Mouse (Mus musculus) spleen, postnatal 10 days (tissue): Measurements from ENCODE around the gene Ell.
"Not testable (repeated sequence)": the region's sequence is repeated elsewhere in the genome, so short reads cannot be mapped to it uniquely, and the experiment has no call there.

Experiments
- DNase-seq, 2 experiments: peaks; one replicate each; pipeline ENCODE4 v3.0.0; 2021 to 2022; ENCODE audit warnings: low spot score in 2 of 2

Gene Ell

DNA sequence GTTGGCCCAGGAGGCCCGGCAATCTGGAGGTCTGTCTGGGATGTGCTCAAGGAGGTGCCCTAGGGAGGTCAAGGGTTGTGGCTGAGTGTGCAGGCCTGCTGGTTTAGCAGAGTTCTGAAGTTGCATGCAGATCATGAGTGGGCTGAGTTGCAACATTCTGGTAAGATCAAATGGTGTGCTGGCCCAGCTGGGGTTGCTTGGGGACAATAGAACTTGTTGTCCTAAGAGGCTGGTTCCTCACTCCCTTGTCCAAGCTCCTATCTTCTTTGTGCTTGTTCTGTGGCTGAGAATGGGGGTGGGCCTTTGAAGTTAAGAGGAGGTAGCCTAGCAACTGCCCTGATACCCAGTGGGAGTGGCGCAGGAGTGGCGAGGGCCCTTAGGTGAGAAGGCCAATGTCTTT is 23.5 kb downstream of the Ell start:
- DNase-seq, result no peak

DNA sequence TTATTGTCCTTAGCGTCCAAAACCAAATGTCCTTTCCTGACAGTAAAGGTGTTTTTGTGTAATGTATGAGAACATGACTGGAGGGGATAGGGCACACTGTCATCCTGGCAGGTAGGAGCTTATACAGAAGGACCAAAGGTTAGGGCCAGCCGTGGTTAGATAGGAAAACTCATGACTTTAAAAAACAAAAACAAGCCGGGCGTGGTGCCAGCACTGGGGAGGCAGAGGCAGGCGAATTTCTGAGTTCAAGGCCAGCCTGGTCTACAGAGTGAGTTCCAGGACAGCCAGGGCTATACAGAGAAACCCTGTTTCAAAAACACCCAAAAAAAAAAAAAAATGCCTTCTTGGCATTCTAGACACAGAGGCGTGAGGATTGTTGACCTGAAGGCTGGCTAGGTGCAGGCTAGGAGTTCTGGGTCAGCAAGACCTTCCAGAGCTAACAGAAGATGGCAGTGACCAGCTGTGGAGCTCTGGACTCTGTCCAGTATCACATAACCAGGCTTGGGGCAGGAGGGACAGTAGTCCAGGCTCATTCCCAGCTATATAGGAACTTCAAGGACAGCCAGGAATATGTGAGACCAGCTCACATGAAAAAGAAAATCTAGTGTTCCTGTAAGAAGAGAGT is 24.6 kb downstream of the Ell start:
- no peak for DNase-seq

DNA sequence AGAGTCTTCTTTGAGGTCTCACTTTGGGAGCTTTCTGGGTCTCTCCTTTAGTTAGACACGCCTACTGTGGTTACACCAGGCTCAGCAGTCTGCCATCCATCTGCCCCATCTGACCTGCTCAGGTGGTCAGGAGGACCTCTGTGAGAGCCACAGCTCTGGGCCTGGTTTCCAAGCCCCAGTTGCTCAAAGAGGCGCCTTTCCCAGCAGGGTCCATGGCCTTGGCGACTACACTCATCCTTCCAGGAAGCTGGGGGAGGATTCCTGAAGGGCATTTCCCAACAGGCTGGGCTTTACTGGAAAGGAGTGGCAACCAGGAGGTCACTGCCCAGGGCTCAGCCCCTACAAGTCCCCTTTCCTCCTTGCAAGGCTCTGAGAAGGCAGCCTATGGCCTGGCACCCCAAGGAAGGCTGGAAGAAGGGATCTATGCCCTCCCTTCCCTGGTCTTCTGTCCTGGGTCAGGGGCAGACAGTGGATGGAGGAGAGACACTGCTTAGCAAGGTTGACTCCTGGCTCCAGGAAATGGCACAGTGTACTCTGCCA is 25.5 kb downstream of the Ell start:
- no peak for DNase-seq

DNA sequence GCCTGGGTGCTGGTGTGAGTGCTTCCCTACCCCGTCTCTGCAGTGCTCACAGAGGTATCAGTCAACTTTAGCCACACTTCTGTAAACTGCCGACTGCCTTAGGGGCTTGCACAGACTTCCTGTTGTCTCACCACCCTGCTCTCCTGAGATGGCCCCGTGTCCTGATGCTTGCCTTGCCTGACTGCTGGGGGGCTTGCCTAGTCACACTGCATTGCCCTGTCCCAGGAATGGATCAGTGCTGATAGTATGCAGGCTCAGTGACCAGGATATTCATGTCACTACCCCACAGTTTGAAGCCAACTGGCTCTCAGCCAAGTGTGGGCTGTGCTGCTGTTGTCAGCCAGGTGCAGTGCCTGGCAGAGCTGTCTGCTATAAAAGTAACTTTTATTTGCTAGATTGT is 26.3 kb downstream of the Ell start:
- DNase-seq, result peak in 1 of 2 experiments; percentile 59

DNA sequence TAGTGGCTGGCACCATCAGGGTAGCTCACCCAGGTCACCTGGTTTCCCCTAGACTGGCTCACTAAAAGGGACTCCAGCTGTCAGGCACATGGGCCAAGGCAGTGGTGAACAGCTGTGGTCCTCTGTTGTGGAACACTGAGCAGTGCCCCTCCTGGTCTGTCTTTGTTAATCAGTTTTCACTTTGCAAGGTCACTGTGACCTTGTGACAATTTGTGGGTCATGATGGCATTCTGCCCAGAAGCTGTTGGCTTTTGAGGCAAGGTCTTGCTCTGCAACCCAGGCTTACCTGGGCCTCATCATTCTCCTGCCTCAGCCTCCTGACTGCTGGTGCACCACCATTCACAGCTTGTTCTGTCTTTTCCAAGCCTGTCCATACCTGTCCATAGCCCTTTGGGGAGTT is 31.1 kb downstream of the Ell start:
- no peak for DNase-seq

DNA sequence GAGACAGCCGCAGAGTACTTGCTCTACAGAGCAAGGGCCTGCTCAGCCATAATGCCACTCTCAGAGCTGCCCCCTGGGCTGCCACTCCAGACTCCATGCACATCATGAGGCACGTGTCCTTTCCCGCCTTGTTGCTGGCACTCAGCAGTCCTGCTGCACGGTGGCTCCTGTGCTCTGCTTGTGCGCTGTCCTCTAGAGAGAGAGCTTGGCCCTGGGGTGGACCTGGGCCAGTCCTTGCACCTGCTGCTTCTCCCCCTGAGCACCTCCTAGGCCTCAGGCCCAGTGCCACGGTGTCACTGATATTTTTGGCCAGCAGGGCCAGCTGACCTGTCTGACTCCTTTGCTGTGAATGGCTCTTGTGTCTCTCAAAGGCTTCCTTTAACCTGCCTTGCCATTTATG is 31.7 kb downstream of the Ell start:
- DNase-seq, result no peak

DNA sequence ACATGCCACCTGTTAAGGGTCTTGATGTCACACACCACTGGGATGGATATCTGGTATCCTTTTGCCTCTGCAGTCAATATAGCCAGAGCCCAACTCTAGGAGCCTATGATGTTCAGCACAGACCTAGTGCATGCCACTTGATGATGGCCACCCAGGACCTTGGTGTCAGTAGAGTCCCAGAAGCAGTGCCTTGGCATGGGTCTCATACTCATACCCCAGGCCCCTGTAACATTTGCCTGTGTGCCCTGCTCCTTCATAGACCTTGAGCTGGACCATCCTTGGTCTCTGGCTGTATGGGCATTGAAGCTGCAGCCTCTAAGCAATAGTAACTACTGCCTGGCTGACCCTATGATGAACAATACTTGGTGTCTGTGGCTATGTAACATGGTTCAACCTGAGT is 35.0 kb downstream of the Ell start:
- DNase-seq, result no peak

DNA sequence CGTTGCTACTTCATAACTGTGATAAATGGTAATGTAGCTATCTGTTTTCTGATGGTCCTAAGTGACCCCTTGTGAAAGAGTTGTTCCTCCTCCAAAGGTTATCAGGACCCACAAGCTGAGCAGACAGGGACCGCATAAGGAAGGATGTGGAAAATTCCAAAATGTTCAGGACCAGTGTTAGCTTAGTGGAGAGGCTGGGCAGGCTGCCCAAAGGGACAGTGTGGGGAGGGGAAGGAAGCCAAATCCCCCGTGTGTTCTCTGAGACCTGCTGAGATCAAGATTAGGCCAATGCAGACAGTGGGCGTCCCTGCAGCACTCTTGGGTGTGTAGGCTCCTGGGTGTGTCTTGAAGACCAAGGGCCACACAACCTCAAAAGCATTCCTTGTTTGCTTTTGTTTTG is 35.7 kb downstream of the Ell start:
- DNase-seq, result no peak

DNA sequence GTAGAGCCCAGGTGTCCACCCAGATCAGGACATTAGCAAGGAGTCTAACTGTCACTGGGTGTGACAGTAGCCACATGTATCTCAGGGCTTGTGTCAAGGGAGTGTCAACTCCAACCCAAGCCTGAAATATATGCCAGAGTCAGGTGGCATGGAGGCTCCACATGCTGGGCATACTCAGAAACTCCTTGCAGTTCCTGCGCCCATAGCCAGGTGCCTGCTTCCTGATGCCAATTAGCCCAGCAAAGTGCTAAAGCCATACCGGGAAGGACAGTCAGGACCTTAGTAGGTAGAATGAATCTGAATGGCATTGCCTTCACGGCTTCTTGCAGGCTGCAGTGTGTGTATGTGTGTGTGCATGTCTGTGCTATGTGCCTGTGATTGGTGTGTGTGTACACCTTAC is 38.0 kb downstream of the Ell start:
- DNase-seq, result no peak

DNA sequence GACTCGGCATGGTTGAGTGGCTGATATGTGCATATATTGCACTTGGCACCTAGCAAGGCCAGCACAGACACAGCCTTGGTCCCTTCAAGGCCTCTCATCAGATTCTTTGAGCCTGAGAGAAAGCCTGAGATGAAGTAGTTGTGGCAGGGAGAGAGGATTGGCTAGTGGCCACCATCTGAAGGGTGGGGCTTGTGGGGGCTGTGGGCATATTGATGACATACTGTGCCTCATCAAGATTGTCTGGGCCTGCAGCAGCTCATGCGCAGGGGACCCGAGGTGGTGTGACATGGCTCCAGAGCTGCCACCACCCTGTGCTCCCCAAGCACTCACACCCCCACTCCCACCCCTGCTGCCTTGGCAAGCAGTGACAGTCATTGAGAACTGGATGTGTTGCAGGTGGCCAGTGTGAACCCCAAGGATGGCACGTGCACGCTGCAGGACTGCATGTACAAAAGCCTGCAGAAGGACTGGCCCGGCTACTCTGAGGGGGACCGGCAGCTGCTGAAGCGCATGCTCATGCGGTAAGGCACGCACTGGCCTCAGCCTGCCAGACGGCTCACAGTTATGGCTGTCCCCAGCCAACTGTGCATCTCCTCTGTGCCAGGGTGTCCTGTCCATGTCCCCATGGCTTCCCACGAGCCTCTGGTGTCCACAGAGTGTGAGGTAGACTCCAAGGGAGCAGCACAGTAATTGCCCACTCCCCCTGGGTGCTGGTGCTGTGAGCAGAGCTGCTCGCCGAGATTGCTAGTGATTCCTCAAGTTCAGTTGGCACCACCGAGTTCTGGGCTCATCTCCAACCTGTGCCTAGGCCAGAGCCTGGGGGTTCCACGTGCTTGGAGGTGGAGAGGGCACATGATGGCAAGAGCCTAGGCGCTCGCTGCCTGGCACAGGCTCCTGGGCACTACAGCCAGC is 44.5 kb downstream of the Ell start:
- no peak for DNase-seq

DNA sequence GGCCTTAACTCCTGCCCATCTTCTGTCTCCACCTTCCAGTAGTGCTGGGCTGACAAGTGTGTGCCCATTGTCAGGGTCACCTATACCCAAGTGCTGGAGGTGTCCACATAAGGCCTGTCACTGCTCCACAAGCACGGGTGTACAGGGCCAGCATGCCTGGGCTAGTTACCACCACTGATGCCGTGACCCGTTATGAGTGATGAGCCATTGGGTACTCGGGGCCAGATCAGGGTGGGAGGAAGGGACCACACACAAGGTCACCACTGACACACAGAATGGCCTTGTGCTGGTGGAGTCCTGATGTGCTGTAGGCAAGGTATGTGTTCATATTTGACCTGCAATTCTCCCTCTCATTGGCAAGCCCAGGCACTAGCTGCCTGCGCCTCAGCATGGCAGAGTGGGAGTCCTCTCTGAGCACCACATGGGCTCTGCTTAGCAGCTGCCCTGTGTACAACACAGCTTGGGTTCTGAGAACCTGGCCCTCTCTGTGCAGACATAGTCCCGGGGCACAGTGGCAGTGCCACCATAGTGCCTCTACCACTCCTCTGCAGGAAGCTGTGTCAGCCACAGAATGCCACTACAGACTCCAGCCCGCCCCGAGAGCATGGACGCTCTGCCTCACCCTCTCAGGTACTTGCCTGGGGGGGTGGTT is 45.5 kb downstream of the Ell start:
- no peak for DNase-seq

DNA sequence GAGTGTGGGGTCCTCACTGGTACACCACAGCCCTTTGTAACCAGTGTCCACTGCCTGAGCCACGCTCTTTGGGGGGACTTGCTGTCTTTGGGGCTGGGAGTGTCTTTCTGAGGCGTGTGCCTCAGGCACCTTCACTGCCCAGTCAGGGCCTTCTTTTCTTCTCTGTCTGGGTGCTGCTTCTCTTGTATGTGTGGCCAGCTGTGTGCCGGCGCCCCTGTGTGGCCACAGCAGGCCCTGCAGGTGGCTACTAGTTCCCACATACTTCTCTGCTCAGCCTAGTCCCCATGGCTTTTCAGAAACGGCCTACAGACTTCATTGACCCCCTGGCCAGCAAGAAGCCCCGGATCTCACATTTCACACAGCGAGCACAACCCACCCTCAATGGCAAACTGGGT is 46.0 kb downstream of the Ell start:
- peak in 1 of 2 experiments; percentile 72 for DNase-seq

DNA sequence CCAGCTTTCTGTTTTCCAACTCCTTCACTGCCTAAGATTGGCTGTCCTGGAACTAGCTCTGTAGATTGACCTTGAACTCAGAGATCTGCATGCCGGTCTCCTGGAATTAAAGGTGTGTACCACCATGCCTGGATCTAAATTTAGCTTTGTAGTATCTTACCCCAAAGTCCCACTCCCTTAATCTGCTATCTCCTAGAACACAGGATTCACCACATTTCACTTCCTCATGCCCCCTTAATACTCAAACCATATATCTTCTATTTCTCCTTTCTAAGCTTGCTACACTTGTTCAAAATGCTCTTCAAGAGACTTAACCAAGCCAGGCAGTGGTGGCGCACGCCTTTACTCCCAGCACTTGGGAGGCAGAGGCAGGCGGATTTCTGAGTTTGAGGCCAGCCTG is 48.7 kb downstream of the Ell start:
- DNase-seq, result not testable (repeated sequence)

DNA sequence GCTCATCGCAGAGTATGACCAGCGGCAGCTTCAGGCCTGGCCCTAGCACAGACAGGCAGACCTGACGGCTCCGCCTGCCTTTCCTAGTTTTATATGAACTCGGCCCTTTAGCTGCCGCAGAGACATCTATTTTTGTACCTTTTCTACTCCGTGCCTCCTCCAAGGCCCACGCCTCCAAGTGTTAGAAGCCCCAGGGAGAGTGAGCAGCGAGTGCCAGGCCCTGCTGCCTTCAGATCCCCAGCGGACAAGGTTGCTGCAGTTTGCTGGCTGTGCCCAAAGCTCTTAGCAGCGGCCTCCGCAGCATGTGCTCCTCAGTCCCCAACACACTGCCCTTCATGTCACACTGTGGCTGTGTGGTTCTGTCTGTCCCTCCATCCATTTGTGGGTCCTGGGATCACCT is 52.3 kb downstream of the Ell start:
- DNase-seq, result no peak

DNA sequence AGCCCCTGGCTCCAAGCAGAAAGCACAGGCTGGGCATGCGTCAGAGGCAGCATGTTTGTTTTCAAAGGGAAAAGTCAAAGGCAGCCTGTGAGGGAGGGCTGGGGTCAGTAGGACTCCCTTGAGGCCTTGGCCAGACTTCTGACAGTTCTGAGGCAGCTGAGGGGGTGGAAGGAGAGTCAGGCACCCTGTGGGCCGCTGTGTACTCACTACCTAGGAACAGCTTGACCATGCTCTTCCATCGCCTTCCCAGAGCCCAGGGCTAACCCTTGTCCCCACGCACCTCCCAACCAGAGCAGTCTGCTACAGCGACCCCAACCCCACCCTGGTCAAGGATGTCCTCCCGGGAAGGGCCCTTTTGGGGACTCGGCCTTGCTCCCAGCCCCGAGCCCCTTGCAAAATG is 53.9 kb downstream of the Ell start:
- no peak for DNase-seq

DNA sequence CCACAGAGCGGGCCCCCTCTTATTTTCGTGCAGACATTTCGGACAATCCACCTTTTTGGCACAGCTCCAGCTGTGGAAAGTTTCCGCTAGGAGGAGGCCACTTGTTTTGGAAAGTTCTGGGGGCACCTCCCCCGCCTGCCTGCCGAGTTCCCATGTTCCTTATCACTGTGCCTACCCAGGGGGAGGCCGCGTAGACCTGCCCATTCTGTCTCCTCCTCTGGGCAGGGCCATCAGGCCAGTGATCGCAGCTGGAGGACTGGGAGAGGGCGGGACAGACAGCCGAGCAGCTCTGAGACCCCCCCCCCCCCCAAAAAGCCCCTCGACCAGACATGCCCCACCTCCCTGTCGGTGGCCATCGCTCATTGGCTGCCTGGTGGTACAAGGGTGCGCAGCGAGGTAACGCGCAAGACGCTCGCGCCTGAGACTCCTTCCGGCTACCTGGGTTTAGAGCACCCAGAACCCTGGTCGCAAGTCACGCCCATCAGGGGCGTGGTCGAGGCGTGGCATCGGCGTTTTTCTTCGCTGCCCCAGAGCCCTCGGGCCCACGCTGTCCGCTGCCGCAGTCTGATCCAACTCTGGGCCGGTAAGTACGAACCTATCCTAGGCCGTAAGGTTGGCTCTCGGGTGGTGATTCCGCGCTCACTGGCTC is 54.8 kb downstream of the Ell start, which contains the start of gene Isyna1:
TSS of gene Isyna1 (plus strand) at position 413 of the 649 bp plus-strand sequence.
- peak; percentile 70 to 90 for DNase-seq

DNA sequence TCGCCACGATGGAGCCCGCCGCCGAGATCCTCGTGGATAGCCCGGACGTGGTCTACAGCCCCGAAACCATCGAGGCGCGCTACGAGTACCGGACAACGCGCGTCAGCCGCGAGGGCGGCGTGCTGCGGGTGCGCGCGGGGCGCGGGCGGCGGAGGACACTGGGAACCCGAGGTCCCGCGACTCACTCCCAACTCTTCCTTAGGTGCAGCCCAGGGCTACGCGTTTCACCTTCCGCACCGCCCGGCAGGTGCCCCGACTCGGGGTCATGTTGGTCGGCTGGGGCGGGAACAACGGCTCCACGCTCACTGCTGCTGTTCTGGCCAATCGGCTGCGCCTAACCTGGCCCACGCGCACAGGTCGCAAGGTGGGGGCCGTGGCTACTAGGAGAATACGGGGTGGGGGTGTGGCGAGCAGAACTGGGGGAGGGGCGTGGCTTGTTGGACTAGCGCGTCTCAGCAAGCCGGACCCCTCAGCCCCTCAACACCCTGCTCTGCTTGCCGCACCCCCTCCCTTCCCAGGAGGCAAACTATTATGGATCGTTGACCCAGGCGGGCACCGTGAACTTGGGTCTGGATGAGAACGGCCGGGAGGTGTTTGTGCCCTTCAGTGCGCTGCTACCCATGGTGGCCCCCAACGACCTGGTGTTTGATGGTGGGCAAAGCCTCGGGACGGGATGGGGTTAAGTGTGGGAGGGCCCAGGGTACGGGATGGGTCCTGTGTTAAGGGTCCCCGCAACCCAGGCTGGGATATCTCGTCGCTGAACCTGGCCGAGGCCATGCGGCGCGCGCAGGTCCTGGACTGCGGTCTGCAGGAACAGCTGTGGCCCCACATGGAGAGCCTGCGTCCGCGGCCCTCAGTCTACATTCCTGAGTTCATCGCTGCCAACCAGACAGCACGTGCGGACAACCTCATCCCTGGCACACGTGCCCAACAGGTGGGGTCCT is 55.6 kb downstream of the Ell start:
- peak in 1 of 2 experiments; percentile 57 for DNase-seq

DNA sequence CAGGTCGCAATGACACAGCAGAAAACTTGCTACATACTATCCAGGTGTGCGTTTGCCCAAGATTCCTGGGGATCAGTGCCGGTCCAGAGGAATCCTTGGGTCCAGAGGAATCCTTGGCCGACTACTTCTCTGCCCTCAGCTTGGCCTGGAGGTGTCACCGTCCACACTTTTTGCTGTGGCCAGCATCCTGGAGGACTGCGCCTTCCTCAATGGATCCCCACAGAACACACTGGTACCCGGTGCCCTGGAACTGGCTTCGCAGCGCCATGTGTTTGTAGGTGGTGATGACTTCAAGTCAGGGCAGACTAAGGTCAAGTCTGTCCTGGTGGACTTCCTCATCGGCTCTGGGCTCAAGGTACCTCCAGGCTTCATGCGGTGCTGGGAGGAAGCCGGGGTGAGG is 56.6 kb downstream of the Ell start:
- no peak for DNase-seq

DNA sequence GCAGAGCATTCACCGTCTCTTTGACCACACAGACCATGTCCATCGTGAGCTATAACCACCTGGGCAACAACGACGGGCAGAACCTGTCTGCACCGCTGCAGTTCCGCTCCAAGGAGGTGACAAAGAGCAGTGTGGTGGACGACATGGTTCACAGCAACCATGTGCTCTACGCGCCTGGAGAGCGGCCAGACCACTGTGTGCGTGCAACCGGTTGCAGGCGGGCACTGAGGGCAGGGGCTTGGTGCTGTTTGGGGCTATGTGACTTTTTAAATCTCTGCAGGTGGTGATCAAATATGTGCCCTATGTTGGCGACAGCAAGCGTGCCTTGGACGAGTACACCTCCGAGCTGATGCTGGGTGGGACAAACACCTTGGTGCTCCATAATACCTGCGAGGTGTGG is 57.0 kb downstream of the Ell start:
- DNase-seq, result no peak

DNA sequence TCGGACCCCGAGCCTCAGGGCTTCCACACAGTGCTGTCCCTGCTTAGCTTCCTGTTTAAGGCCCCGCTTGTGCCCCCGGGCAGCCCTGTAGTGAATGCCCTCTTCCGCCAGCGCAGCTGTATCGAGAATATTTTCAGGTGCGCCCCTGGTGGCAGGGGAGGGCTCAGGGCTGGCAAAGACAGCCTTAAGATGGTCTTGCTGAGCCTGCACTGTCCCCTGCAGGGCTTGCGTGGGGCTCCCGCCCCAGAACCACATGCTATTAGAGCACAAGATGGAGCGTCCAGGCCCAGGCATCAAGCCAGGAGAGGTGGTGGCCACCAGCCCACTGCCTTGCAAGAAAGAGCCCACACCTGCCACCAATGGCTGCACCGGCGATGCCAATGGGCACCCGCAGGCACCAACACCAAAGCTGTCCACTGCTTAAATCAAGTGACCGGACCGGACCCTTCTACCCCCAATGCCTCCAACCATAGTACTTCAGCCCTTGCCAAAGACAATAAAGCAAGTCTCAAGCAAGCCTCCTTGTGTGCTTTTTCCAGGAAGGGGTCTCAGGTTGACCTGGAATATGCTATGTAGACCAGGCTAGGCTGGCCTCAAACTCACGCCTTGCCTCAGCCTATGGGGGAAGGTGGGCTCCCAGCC is 57.6 kb downstream of the Ell start:
- peak in 1 of 2 experiments; percentile 77 for DNase-seq
